Mouse (Mus musculus) monocyte, adult 5-6 weeks (primary cell): ENCODE results near the gene Cartpt. TPM values are rescaled to one million over a fixed set of nuclear protein-coding genes. Genes with fewer than 3 reads are reported as not detected.
"Not testable (repeated sequence)": the region's sequence is repeated elsewhere in the genome, so short reads cannot be mapped to it uniquely, and the experiment has no call there.

Source experiments
- ATAC-seq: fragments of 153-309, 156-312 bp; replicated peaks from 2 replicates; pipeline ENCODE4 v1.8.0; 2017; ENCODE audit warnings: mild to moderate bottlenecking; ENCODE audit not compliant: low TSS enrichment, insufficient number of reproducible peaks, severe bottlenecking, poor library complexity, low FRiP score
- total RNA-seq: library from RNA; stranded (forward); fragments of 200-1000, 200-491, 200-594 nt; gene quantifications from 3 replicates; pipeline ENCODE4 v1.2.3, GENCODE M21; 2017

The Cartpt gene
- total RNA-seq, 1 experiment from 2014 or later, result not detected

- ATAC-seq, result no peak
Measured at GRCm38 (mm10) chr13:99860670-99861069, 40.2 kb downstream of the Cartpt start.

DNA sequence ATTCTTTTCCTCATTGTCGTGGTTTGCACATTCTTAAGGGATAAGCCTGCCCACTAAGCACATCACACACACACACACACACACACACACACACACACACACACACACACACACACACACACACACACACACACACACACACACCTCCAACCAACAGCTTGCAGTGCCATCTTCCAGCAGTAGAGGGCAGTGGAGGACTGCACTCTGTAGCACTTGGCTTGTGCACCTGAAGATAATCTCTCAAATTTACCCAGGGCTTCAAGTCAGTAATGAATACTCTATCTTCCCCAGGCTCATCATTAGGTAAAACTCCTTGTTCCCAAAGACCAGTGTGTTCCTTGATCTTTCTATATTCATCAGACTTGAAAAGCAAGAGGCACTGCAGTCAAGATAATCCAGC lies 41.8 kb downstream of the Cartpt start:
- ATAC-seq, result peak; percentile 75

GRCm38 (mm10) chr13:99857879-99858278 lies 43.0 kb downstream of the Cartpt start:
- ATAC-seq, result no peak; the same call in 1 of the 2 replicates

DNA sequence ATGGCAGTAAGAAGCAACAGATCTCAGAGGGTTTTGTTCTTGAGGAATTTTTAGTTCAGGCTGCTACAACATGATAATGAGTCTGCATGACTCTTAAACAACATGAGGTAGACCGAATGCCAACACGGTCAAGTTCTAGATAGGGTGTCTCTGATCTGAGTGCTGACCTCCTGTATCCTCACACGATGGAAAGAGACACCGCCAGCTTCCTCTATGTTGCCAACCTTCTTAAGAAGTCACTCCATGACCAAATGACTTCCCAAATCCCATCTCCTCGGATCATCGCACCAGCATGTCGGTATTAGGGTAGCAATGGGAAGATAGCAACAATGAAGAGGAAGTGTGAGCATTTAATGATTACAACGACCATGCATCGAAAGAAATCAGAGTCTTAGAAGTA lies 43.6 kb downstream of the Cartpt start:
- ATAC-seq, result no peak

GRCm38 (mm10) chr13:99855229-99855628 lies 45.7 kb downstream of the Cartpt start:
- ATAC-seq, result no peak

DNA sequence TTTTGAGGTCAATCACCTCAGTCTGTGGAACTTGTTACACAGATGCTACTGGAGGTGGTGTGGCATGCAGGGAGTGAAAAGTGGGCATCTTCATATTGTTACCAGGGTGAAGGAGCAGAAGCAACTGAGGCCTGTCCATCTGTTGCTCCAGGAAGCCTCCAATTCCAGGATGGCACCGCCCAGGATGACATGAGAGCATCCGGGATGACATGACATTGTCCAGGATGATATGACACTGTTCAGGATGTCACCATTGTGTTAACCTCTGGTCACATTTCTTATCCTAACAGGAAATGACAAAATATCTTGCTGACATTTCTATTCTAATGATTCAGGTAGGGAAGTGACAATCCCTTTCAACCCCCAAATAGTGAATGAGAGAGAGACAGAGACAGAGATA lies 47.8 kb downstream of the Cartpt start:
- ATAC-seq, result no peak

GRCm38 (mm10) chr13:99852416-99852815 lies 48.5 kb downstream of the Cartpt start:
- ATAC-seq, result not testable (repeated sequence)

DNA sequence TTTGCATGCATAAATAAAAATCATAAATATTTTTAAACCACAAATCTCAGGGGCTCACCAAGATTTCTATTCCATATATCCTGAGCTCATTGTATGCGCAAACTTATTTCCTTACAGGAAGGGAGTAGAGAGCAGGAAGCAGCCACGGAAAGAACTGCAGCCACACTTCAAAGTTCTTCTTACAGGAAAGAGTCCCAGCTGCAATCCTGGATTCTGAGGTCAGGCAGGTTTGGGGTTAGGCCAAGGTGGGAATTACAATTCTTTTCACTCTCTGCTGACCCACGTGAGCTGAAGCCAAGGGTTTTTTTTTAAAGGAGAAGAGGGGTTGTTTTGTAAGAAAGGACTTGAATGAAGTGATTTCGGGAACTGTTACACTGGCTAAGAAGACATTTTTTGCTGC lies 49.9 kb downstream of the Cartpt start:
- no peak for ATAC-seq

DNA sequence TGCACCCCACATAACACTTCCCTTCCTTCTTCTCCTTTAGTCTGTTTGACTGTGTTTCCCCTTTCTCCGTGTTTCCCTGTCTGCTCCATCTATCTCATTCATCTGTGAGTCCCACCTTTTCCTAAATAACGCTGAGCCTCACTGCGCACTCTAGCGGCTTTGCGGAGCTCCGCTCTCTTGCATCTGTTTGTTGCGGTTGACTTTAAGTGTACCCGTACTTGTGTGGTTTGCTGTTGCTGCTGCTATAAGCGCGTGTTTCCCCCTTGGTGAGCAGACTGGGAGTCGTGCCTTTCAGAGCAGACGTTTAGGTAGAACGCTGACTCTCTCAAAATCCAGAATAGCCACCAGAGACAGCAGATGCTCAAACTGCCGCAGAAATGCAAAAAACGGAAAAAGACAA lies 51.3 kb downstream of the Cartpt start:
- no peak for ATAC-seq

Other genes with a start within 250 kb of the Cartpt start
- gene Mccc2, start 114.5 kb upstream of the Cartpt start, total RNA-seq, result 20.6 to 46.9 TPM (median 27.7 TPM) in 3 replicates
- 51.2 to 111 TPM (median 57.1 TPM) in 3 replicates for gene Bdp1, start 203.0 kb upstream of the Cartpt start, total RNA-seq
- gene Serf1, start 206.9 kb upstream of the Cartpt start, total RNA-seq, result 2.4 TPM in 1 of 3 replicates, not detected in the others
- gene Smn1, start 223.8 kb upstream of the Cartpt start, total RNA-seq, result 31.8 to 46.9 TPM (median 41.1 TPM) in 3 replicates